Mouse (Mus musculus): ENCODE measurements at regions not wholly inside any gene's neighbourhood (a gene's known extent, or its start where the extent isn't known, plus 50 kb on each side); places are given as distances from the start of the nearest gene placed in this dataset.
A peak's percentile ranks its signal among the peaks of the same experiment; 100 is the strongest.
"Not testable (repeated sequence)": the region's sequence is repeated elsewhere in the genome, so short reads cannot be mapped to it uniquely, and the experiment has no call there.

DNA sequence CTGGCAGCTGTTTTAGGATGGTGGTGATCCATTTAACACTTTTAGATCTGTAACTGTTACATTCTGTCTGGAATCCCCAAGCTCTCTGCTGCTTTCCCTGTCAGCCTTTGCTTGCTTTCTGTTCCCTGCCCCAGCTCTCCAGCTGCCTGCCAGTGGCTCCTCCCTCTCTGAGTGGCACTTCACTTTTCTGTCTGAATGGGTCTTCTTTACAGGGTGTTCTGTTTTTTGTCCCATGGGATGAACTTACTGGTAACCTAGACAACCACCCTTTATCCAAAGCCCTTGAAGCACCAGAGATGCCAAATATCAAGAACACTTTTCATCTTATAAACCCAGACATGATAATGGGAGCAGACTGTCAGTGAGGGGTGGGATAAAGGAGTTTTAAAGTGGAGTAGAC lies 294.8 kb upstream of the Nr5a2 start:
- no peaks in the 10 kb centered on the region for H3K27me3 ChIP-seq
- no peaks in the 10 kb centered on the region for H3K36me3 ChIP-seq
- no peak overlapping the region for H3K27ac ChIP-seq (replicated peaks)
- no peak overlapping the region for H3K4me2 ChIP-seq
- H3K9me3 ChIP-seq = 0 out of 2 replicates have a peak, but pooled peaks cover 6% of the 10 kb centered on the region
- ATAC-seq (ENCODE audit: low FRiP score, low read depth) = no peak
- H3K4me3 ChIP-seq = no peak overlapping the region
- H3K4me1 ChIP-seq (replicated peaks) = no peaks in the 10 kb centered on the region
- no peak overlapping the region for H3K9ac ChIP-seq

DNA sequence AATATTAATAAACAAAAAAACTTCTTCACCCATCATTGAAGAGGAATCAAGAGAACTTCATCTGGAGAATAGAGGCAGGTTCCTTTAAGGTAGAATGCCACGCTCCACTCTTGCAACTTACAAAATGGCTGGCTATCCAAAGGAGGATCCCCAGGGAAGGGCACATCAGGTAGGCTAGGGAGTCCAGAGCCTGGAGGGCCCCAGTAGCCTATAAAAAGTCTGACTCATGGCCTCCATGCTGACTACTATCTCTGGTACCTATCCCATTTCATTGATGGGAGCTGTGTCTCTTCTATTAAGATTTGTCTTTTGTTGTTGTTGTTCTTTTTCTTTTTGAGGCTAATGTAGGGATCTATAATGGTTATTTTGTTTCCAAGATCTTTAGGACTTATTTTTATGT lies 294.4 kb upstream of the Nr5a2 start:
- Histone ChIP-seq H3K9ac (no peak overlapping the region), H3K4me2 (no peak overlapping the region), H3K27me3 (no peaks in the 10 kb centered on the region), H3K36me3 (no peaks in the 10 kb centered on the region), H3K9me3 (0 out of 2 replicates have a peak, but pooled peaks cover 6% of the 10 kb centered on the region), H3K4me3 (no peak overlapping the region), H3K4me1 (replicated peaks) (no peaks in the 10 kb centered on the region), H3K27ac (replicated peaks) (no peak overlapping the region)
- 77% methylated on average over 1 of the region's 1 CpGs for WGBS
- ATAC-seq (ENCODE audit: low FRiP score, low read depth) = no peak

DNA sequence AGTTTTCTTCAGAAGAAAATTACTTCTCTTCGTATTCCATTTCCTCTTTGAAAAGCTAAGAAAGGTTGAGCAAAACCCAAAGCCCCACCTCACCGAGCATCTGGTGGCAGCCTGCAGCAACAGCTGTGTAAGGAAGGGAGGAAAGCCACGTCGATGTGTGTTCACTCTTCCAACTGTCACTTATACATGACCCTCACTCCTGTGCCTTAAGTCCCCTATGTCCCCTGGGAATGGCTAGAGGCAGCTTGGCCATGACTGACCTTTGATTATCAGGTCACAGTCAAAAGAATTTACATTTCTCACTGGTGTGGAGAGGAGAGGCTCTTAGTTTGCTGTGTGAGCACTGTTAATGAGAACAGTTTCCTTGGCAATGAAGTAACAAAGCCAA lies 266.8 kb upstream of the Nr5a2 start:
- 73% methylated on average over 4 of the region's 4 CpGs for WGBS
- Histone ChIP-seq H3K27ac (replicated peaks) (no peak overlapping the region), H3K4me1 (replicated peaks) (no peaks in the 10 kb centered on the region), H3K9ac (no peak overlapping the region), H3K4me2 (no peak overlapping the region), H3K27me3 (0 out of 2 replicates have a peak, but pooled peaks cover 2% of the 10 kb centered on the region), H3K9me3 (no peaks in the 10 kb centered on the region), H3K4me3 (no peak overlapping the region), H3K36me3 (no peaks in the 10 kb centered on the region)
- no peak for ATAC-seq (ENCODE audit: low FRiP score, low read depth)

- H3K4me1 ChIP-seq (replicated peaks) = peaks cover 4% of the 10 kb centered on the region
- H3K4me2 ChIP-seq = no peak overlapping the region
- H3K27ac ChIP-seq (replicated peaks) = no peak overlapping the region
- H3K4me3 ChIP-seq = no peak overlapping the region
- ATAC-seq (ENCODE audit: low FRiP score, low read depth) = no peak
- H3K27me3 ChIP-seq = 0 out of 2 replicates have a peak, but pooled peaks cover 2% of the 10 kb centered on the region
- H3K9ac ChIP-seq = no peak overlapping the region
- 83% methylated on average over 6 of the region's 6 CpGs for WGBS
- H3K9me3 ChIP-seq = no peaks in the 10 kb centered on the region
- no peaks in the 10 kb centered on the region for H3K36me3 ChIP-seq
Measured at GRCm38 (mm10) chr1:137226479-137227097, 266.3 kb upstream of the Nr5a2 start.

DNA sequence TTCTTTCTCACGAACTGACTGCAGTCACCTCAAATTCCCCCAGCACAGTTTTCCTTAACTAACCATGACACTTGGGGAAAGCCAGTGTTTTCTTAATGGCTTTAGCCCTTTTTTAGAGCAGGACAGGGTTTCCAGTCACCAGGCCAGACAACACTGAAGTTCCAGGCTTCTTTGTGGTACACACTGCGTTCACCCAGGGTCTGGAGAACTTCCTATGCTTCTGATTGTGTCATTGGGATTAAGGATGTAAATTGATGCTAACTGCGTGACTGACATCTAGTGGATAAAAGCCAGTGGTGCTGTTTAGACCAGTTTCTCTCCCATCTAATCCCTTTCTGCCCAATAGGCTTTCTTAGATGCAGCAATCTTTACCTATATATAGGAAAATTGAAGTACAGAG lies 265.2 kb upstream of the Nr5a2 start:
- Histone ChIP-seq H3K4me1 (replicated peaks) (peaks cover 12% of the 10 kb centered on the region), H3K9me3 (no peaks in the 10 kb centered on the region), H3K36me3 (no peaks in the 10 kb centered on the region), H3K27me3 (0 out of 2 replicates have a peak, but pooled peaks cover 2% of the 10 kb centered on the region), H3K9ac (no peak overlapping the region), H3K4me2 (no peak overlapping the region), H3K4me3 (no peak overlapping the region), H3K27ac (replicated peaks) (no peak overlapping the region)
- WGBS = 25% methylated on average over 3 of the region's 3 CpGs
- ATAC-seq (ENCODE audit: low FRiP score, low read depth) = peak; percentile 73

DNA sequence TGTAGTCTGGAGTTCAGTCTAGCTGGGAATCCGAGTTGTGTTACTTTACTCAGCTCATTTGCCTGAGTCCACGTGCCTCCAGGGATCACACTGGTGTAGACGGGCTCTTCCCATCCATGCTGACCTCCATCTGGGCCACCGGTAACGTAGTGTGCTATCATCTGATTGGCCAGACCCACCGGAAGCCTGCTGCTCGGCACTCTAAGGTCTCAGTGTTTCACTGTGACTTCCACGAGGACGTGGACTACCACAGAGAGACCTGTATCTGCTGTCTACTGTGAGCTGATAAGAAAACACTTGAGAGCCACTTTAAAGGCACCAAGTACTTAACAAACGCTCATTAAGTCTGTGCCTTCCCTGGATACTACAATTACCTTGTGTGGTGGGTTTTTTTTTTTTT lies 262.8 kb upstream of the Nr5a2 start:
- 57% methylated on average over 10 of the region's 10 CpGs for WGBS
- no peak for ATAC-seq (ENCODE audit: low FRiP score, low read depth)
- Histone ChIP-seq H3K4me2 (no peak overlapping the region), H3K4me1 (replicated peaks) (peaks cover 12% of the 10 kb centered on the region), H3K4me3 (no peak overlapping the region), H3K27ac (replicated peaks) (no peak overlapping the region), H3K9me3 (no peaks in the 10 kb centered on the region), H3K9ac (no peak overlapping the region), H3K36me3 (no peaks in the 10 kb centered on the region), H3K27me3 (0 out of 2 replicates have a peak, but pooled peaks cover 2% of the 10 kb centered on the region)

GRCm38 (mm10) chr1:137221087-137222057 lies 261.1 kb upstream of the Nr5a2 start:
- Histone ChIP-seq H3K27ac (replicated peaks) (no peak overlapping the region), H3K9ac (peak overlapping the region; percentile 39), H3K4me2 (peak overlapping the region; percentile 76), H3K27me3 (0 out of 2 replicates have a peak, but pooled peaks cover 2% of the 10 kb centered on the region), H3K4me1 (replicated peaks) (peaks cover 12% of the 10 kb centered on the region), H3K9me3 (no peaks in the 10 kb centered on the region), H3K36me3 (no peaks in the 10 kb centered on the region), H3K4me3 (peak overlapping the region; percentile 40)
- WGBS = 7% methylated on average over 25 of the region's 25 CpGs
- peak; percentile 45 for ATAC-seq (ENCODE audit: low FRiP score, low read depth)

- Histone ChIP-seq H3K9ac (no peak overlapping the region), H3K4me2 (no peak overlapping the region), H3K4me3 (no peak overlapping the region), H3K4me1 (replicated peaks) (peaks cover 12% of the 10 kb centered on the region), H3K27me3 (0 out of 2 replicates have a peak, but pooled peaks cover 2% of the 10 kb centered on the region), H3K36me3 (no peaks in the 10 kb centered on the region), H3K9me3 (no peaks in the 10 kb centered on the region), H3K27ac (replicated peaks) (no peak overlapping the region)
- no peak for ATAC-seq (ENCODE audit: low FRiP score, low read depth)
- WGBS = 23% methylated on average over 6 of the region's 6 CpGs
Measured at GRCm38 (mm10) chr1:137220226-137220625, 260.0 kb upstream of the Nr5a2 start.

DNA sequence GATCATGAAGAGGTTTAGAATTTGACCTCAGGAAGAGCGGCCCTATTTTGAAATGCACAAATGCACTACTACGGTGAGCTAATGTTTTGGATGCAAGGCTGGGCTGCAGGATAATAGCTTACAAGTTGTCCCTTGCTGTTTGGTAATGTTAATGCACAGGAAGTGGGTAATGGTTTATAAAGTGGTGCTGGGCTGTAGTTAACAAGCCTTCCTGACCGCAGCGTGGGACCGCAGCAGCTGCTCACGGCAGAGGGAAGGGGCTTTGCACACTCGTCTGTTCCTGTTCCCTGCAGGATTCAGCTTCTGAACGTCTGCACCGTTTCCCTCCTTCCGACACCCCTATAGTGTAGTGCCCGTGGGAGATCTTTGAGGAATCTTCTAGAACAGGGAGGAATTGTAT lies 258.4 kb upstream of the Nr5a2 start:
- Histone ChIP-seq H3K9ac (no peak overlapping the region), H3K9me3 (no peaks in the 10 kb centered on the region), H3K27ac (replicated peaks) (no peak overlapping the region), H3K36me3 (no peaks in the 10 kb centered on the region), H3K4me1 (replicated peaks) (peaks cover 12% of the 10 kb centered on the region), H3K4me2 (no peak overlapping the region), H3K4me3 (no peak overlapping the region), H3K27me3 (no peaks in the 10 kb centered on the region)
- no peak for ATAC-seq (ENCODE audit: low FRiP score, low read depth)
- 76% methylated on average over 11 of the region's 11 CpGs for WGBS

DNA sequence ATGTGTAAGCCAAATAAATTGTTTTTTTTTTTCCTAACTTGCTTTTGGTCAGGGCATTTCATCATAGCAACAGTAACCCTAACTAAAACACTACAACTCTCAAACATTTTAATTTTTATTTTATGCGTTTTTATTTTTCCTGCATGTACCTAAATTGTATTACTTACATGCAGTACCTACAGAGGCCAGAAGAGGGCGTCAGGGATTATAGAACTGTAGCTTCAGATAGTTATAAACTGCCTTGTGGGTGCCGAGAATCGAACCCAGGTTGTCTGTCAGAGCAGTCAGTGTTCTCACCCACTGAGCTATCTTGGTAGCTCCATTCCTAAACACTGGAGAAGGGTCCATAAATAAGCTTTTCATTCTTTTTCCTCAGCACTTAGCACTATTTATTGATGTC lies 257.8 kb upstream of the Nr5a2 start:
- no peaks in the 10 kb centered on the region for H3K36me3 ChIP-seq
- peaks cover 12% of the 10 kb centered on the region for H3K4me1 ChIP-seq (replicated peaks)
- ATAC-seq (ENCODE audit: low FRiP score, low read depth) = no peak
- no peak overlapping the region for H3K9ac ChIP-seq
- no peaks in the 10 kb centered on the region for H3K27me3 ChIP-seq
- no peak overlapping the region for H3K4me2 ChIP-seq
- 72% methylated on average over 4 of the region's 4 CpGs for WGBS
- H3K27ac ChIP-seq (replicated peaks) = no peak overlapping the region
- no peak overlapping the region for H3K4me3 ChIP-seq
- H3K9me3 ChIP-seq = no peaks in the 10 kb centered on the region

DNA sequence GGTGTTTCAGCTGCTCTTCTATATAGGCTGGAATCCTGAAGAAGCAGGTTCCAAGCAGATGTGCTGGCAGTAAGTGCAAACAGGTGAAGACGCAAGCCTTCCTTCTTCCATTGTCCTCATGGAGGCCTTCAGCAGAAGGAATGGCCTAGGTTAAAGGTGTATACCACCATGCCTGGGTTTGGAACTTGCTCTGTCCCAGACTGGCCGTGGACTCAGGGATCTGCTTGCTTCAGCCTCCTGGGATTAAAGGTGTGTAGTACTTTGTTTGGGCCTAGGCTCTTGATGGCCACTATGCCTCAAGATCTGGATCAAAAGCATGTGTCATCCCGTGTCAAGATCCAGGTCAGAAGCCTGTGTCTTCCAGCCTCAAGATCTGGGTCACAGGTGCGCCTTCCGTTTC lies 257.0 kb upstream of the Nr5a2 start:
- H3K27ac ChIP-seq (replicated peaks) = no peak overlapping the region
- no peak overlapping the region for H3K4me2 ChIP-seq
- ATAC-seq (ENCODE audit: low FRiP score, low read depth) = no peak
- no peaks in the 10 kb centered on the region for H3K36me3 ChIP-seq
- WGBS = 94% methylated on average over 5 of the region's 5 CpGs
- no peak overlapping the region for H3K4me3 ChIP-seq
- H3K9ac ChIP-seq = no peak overlapping the region
- peaks cover 12% of the 10 kb centered on the region for H3K4me1 ChIP-seq (replicated peaks)
- no peaks in the 10 kb centered on the region for H3K9me3 ChIP-seq
- no peaks in the 10 kb centered on the region for H3K27me3 ChIP-seq

DNA sequence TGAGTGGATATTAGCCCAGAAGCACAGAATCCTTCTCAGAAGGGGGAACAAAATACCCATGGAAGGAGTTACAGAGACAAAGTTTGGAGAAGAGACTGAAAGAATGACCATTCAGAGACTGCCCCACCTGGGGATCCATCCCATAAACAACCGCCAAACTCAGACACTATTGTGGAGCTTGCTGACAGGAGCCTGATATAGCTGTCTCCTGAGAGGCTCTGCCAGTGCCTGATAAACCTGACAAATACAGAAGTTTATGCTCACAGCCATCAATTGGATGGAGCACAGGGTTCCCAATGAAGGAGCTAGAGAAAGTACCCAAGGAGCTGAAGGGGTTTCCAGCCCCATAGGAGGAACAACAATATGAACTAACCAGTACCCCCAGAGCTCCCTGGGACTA lies 254.1 kb upstream of the Nr5a2 start:
- WGBS = 81% methylated on average over 1 of the region's 1 CpGs
- not testable (repeated sequence) for H3K4me1 ChIP-seq (replicated peaks); H3K4me3 ChIP-seq; H3K4me2 ChIP-seq; H3K36me3 ChIP-seq; H3K27me3 ChIP-seq; H3K9me3 ChIP-seq; ATAC-seq (ENCODE audit: low FRiP score, low read depth); H3K27ac ChIP-seq (replicated peaks); H3K9ac ChIP-seq
